Mouse (Mus musculus): Measurements from ENCODE around the gene Fbxo39.

Fbxo39 gene

GRCm38 (mm10) chr11:72363523-72364240 lies 49.4 kb downstream of the Fbxo39 start:
- DNase-seq (ENCODE audit: low spot score in 2 of 2): no peak

DNA sequence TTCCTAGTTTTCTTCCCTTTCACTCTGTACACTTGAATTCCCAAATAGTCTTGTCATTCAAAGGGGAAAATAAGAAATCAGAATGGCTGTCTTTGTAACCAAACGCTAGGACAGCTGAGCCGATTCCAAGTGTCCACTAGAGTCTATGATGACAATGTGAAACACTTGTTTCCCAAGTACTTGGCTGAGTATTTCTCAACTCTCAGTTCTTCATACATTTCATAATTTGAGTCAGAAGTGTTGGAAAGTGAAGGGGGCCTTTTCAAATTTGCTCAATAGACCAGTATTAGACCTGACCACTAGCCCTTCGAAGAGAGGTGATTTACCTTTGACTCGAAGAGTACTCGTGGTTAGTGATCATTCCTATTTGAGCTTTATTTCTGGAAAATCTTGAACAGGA lies 50.3 kb downstream of the Fbxo39 start:
- no peak for DNase-seq (ENCODE audit: low spot score in 2 of 2)

DNA sequence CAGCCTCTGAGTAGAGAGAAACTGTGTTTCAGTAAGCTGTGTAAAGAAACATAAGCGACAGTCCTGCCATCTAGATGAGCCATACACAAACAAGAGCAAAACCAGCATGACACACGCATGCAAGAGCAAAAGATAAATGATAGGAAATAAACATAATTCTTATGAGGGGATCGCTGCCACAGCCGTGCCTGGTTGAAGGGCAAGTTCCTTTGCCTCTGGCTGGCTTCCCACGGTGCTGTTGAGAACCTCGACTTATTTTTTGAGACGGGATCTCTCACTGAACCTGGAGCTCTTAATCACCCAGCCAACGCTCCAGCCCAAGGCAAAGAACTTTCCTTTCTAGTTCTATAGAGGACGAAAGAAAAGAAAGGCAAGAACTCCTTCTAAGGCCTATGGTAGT lies 51.9 kb downstream of the Fbxo39 start:
- DNase-seq (ENCODE audit: low spot score in 2 of 2): no peak

DNA sequence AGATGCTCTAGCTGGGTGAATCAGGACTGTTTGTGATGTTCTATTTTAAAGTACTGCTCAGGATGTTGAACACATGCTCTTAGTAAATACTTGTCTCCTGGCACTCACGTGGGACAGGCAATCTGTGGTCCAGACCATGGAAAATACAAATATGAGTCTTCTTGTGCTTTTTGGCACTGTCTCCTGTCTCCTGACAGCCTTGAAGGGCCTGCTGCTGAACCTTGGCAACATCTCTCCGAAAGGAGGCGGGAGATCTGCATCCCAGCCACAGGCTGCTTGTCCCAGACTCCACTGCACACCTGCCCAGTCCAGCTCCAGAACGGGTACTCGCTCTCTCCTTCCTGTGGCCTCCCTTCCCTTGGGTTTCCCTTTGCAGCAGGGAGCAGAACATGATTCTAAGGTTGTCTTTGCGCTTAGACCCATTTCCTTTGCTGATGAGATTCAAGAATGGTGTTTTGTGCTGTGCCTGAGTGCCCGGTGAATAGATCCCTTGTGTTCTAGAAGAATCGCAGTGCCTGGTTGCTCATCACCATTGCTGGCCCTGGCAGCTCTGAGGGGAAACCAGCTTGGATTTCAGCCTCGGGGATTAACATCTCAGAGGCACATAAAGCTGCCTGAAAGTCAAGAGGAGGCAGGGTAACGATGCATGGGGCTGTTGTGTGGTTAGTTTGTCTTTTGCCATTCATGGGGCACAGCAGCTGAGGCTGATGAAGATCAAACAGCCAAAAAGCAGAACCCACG lies 53.9 kb downstream of the Fbxo39 start:
- no peak for DNase-seq (ENCODE audit: low spot score in 2 of 2)

Data from right cerebral cortex, adult 2 months (tissue).